Mouse (Mus musculus) intestine, embryonic 14.5 days (tissue): ENCODE measurements around the gene Ulk3. TPM values are rescaled to one million over a fixed set of nuclear protein-coding genes. Genes with fewer than 3 reads are reported as not detected.

ENCODE experiments used
- ATAC-seq: fragments of 200-750 bp; cut with Nextera tagmentation; replicated peaks from 2 replicates; pipeline ENCODE4 v1.8.0; 2017; ENCODE audit warnings: low read depth, moderate number of reproducible peaks, moderate TSS enrichment, moderate library complexity; ENCODE audit not compliant: low FRiP score, low TSS enrichment
- DNase-seq: peaks from one replicate; pipeline ENCODE4 v3.0.0-alpha.2; 2018; ENCODE audit warnings: low spot score
- H3K27ac ChIP-seq: fragments of 300-500 bp; sonication (generic); 2 replicates; pipeline ENCODE4 v1.5.1; 2014; ENCODE audit warnings: low read depth, mild to moderate bottlenecking, control low read depth
- H3K27me3 ChIP-seq: fragments of 300-500 bp; sonication (generic); replicated peaks from 2 replicates; pipeline ENCODE4 v1.6.1; 2014; ENCODE audit warnings: low read length, control low read depth; ENCODE audit not compliant: control insufficient read depth, insufficient read depth
- H3K36me3 ChIP-seq: fragments of 300-500 bp; sonication (generic); 2 replicates; pipeline ENCODE4 v1.6.1; 2014; ENCODE audit warnings: low read length, control low read depth; ENCODE audit not compliant: control insufficient read depth, insufficient read depth
- H3K4me1 ChIP-seq: fragments of 300-500 bp; sonication (generic); replicated peaks from 2 replicates; pipeline ENCODE4 v1.6.1; 2014; ENCODE audit warnings: low read length, control low read depth, mixed read lengths; ENCODE audit not compliant: control insufficient read depth, insufficient read depth
- H3K4me2 ChIP-seq: fragments of 300-500 bp; sonication (generic); 2 replicates; pipeline ENCODE4 v1.6.1; 2014; ENCODE audit warnings: low read length
- H3K4me3 ChIP-seq: fragments of 300-500 bp; sonication (generic); 2 replicates; pipeline ENCODE4 v1.5.1; 2014; ENCODE audit warnings: low read depth, low read length, control low read depth, mixed read lengths
- H3K9ac ChIP-seq: fragments of 300-500 bp; sonication (generic); 2 replicates; pipeline ENCODE4 v1.6.1; 2014; ENCODE audit warnings: mild to moderate bottlenecking, low read length
- H3K9me3 ChIP-seq: fragments of 300-500 bp; sonication (generic); 2 replicates; pipeline ENCODE4 v1.6.1; 2016; ENCODE audit warnings: low read length, control low read depth; ENCODE audit not compliant: control insufficient read depth
- WGBS: fragments of 180-500 bp; shearing (Covaris S2); extraction: QIAGEN DNeasy Blood & Tissue Kit; methylation state at CpG from one replicate; pipeline ENCODE4 v1.1.7; 2014; 5-methylcytosine and 5-hydroxymethylcytosine counted together
- polyA plus RNA-seq: library from polyadenylated mRNA; unstranded; fragments of >200 nt; fragmentation: Nextera tagmentation; extraction: Ambion mirVana; gene quantifications from 2 replicates; pipeline ENCODE4 v1.2.1, GENCODE M21; 2014

Gene Ulk3
- polyA plus RNA-seq, 1 experiment from 2014 or later = 14.3 TPM

DNA sequence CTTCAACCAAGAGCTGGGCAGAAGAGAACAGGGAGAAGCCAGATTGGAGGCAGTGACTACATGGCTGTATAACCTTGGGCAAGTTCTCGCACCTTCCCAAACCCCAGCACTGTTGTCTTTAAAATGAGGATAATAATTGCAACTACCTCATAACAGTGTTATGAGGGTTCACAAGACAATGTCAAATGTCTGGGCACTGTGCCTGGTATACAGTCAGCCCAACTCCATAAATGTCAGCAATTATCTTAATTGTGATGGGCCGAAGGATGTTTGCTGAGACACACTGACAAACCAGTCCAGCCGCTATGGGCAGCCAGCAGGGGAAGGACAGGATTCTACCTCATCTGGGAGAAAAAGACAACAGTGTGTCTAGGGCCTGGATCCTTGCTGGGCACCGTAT is 25.5 kb downstream of the Ulk3 start:
- no peak overlapping the region for H3K27ac ChIP-seq
- H3K27me3 ChIP-seq = no peaks in the 10 kb centered on the region
- no peaks in the 10 kb centered on the region for H3K36me3 ChIP-seq
- H3K9me3 ChIP-seq = no peaks in the 10 kb centered on the region
- H3K4me1 ChIP-seq = no peaks in the 10 kb centered on the region
- H3K4me3 ChIP-seq = no peak overlapping the region
- no peak overlapping the region for H3K4me2 ChIP-seq
- whole genome bisulfite sequencing = 71% methylated on average over 4 of the region's 4 CpGs
- ATAC-seq (no peak), DNase-seq (no peak)
- H3K9ac ChIP-seq = no peak overlapping the region

DNA sequence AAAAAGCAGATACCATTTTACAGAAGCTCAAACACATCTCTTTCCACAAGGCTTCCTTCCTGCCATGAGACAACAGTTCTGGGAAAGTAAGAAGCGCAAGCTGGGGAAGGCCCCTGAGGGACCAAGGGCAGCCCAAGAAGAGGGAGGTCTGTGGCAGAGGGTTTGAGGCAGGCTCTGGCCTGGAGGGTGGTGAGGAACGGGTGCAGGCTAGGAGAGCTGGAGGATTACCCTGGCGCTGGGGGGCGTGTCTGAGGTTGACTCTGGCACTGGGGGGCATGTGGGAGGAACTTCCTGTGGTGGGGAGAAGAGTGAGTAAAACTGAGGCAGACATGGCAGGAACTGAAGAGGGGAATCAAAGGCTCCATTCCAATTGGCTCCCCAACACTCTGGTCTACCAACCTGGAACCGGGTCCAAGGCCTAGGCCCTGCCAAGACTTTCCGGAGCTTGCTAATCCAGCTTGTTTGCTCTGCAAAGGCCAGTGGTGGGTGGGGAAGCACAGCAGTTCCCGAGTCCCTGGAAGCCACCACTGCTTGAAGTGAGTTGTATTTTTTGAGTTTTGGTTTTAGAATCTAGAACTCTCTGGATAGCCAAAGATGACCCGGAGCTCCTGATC is 28.4 kb downstream of the Ulk3 start:
- Histone ChIP-seq H3K36me3 (no peaks in the 10 kb centered on the region), H3K9me3 (no peaks in the 10 kb centered on the region), H3K27me3 (no peaks in the 10 kb centered on the region), H3K4me3 (no peak overlapping the region), H3K27ac (no peak overlapping the region), H3K4me1 (no peaks in the 10 kb centered on the region), H3K9ac (no peak overlapping the region), H3K4me2 (no peak overlapping the region)
- DNase-seq = no peak
- WGBS = 70% methylated on average over 8 of the region's 8 CpGs
- ATAC-seq = no peak

DNA sequence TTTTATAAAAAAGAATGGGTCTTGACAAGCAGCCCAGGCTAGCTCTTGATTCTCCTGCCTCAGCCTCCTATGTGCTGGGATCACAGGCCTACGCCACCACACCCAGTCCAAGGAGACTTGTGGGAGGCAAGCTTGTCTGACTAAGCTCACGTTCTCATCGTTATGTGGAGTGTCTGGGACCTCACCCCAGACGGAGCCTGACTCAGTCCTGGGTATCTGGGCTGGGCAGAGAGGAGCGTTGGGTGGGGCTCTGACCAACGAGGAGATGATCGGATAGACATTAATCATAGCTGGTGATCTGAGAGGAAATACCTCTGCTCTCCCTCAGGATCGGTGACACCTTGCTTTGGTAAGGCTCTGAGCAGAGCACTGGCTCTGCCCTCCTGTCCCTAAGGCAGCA is 29.6 kb downstream of the Ulk3 start:
- WGBS = 70% methylated on average over 8 of the region's 8 CpGs
- H3K4me1 ChIP-seq = no peaks in the 10 kb centered on the region
- H3K27ac ChIP-seq = no peak overlapping the region
- H3K4me2 ChIP-seq = no peak overlapping the region
- no peaks in the 10 kb centered on the region for H3K27me3 ChIP-seq
- no peaks in the 10 kb centered on the region for H3K9me3 ChIP-seq
- H3K36me3 ChIP-seq = no peaks in the 10 kb centered on the region
- H3K9ac ChIP-seq = no peak overlapping the region
- DNase-seq (no peak), ATAC-seq (no peak)
- H3K4me3 ChIP-seq = no peak overlapping the region

DNA sequence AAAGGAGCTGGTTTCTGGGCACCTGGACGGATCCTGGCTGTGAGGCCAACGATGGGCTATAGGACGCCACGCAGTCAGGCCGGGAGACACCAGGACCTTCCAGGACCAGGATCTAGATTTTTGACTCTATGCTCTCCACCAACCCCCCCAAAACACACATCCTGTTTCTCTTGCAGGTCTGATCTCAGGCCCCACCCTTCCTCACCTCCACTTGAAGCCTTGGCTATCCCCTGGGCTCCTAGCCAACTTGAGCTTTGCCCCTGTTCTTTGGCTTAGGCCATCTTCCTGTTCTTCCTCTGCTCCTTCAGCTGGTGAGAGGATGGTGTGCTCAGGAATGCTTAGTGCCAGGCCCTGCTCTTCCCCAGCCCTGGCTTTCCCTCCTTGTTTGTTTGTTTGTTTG is 31.4 kb downstream of the Ulk3 start, which contains the start of gene Lman1l:
Gene Lman1l (minus strand): TSS at position 101 of the 400 bp plus-strand sequence.
- H3K4me3 ChIP-seq = no peak within 1 kb of the TSS
- H3K27ac ChIP-seq = no peak within 1 kb of the TSS
- H3K4me1 ChIP-seq = no peaks in the 10 kb centered on the region
- no peak for ATAC-seq
- H3K36me3 ChIP-seq = peaks cover 12% of the 10 kb centered on the region
- no peak within 1 kb of the TSS for H3K9ac ChIP-seq
- H3K27me3 ChIP-seq = no peaks in the 10 kb centered on the region
- WGBS = 95% methylated on average over 5 of the region's 5 CpGs
- no peak for DNase-seq
- H3K9me3 ChIP-seq = no peaks in the 10 kb centered on the region
- no peak within 1 kb of the TSS for H3K4me2 ChIP-seq

- peaks cover 47% of the 10 kb centered on the region for H3K36me3 ChIP-seq
- no peak overlapping the region for H3K4me3 ChIP-seq
- no peak overlapping the region for H3K4me2 ChIP-seq
- DNase-seq (no peak), ATAC-seq (no peak)
- no peaks in the 10 kb centered on the region for H3K27me3 ChIP-seq
- H3K4me1 ChIP-seq = no peaks in the 10 kb centered on the region
- H3K9me3 ChIP-seq = no peaks in the 10 kb centered on the region
- WGBS = 78% methylated on average over 7 of the region's 7 CpGs
- H3K27ac ChIP-seq = no peak overlapping the region
- H3K9ac ChIP-seq = no peak overlapping the region
Measured at GRCm38 (mm10) chr9:57624295-57624694, 35.0 kb downstream of the Ulk3 start.

DNA sequence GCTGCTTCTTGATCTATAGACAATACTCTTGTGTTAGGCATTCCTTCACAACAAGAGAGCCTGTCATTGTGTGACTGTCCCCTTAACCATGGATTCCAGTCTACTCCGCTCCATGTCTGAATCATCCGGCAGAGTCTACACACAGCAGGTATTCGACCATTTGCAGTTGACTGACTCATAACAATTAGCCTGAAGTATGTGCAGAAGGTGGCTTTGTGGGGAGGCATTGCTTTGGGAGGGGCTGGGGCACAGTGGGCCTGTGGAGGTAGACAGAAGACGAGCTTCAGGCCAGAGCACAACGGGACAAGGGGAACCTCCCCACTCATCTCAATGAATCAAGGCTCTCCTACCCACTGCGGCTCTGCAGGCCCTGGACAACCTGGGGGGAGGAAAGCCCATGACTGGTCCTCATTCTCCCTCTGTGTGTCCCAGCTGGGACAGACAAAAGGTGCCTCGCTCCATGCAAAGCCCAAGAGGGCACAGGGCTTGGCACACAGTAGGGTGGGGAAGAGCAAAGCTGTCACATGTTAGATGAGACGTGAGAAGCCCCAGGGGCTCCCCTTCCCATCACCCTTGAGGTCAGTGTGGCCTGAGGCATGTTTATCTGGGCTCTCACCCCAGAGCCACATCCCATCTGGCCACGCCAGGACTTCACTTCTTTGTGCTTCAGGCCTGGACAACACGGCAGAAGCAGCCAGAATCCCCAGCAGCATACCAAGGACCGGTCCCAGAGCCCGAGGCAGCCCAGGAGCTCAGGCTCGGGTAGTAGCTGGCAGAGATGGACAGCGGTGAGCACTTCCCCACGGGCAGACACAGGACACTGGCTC is 36.6 kb downstream of the Ulk3 start:
- Histone ChIP-seq H3K4me3 (no peak overlapping the region), H3K4me2 (no peak overlapping the region), H3K36me3 (peaks cover 62% of the 10 kb centered on the region), H3K27me3 (no peaks in the 10 kb centered on the region), H3K9ac (no peak overlapping the region), H3K9me3 (no peaks in the 10 kb centered on the region), H3K4me1 (no peaks in the 10 kb centered on the region), H3K27ac (no peak overlapping the region)
- ATAC-seq = no peak
- DNase-seq = no peak
- WGBS = 86% methylated on average over 15 of the region's 15 CpGs

DNA sequence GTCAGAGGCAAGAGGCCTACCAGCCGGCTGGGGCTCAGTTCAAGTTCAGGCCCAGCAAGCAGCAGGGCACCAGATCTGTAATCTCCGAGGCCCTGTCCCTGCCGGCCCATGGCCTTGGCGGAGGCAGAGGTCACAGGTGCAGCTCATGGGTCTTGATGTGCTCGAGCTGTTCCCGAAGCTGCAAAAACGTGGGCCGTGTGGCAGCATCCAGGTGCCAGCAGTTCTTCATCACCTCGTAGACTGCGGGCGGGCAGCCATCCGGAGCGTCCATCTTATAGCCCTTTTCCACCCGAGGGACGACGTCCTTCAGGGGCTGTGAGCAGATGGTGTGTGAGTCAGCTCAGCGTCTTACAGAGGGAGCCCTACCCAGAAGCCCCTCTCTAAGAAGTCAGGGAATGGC is 37.9 kb downstream of the Ulk3 start:
- Histone ChIP-seq H3K4me1 (no peaks in the 10 kb centered on the region), H3K4me2 (no peak overlapping the region), H3K9ac (no peak overlapping the region), H3K9me3 (no peaks in the 10 kb centered on the region), H3K27ac (no peak overlapping the region), H3K27me3 (no peaks in the 10 kb centered on the region), H3K4me3 (no peak overlapping the region), H3K36me3 (peaks cover 72% of the 10 kb centered on the region)
- no peak for DNase-seq
- WGBS = 91% methylated on average over 17 of the region's 17 CpGs
- no peak for ATAC-seq

DNA sequence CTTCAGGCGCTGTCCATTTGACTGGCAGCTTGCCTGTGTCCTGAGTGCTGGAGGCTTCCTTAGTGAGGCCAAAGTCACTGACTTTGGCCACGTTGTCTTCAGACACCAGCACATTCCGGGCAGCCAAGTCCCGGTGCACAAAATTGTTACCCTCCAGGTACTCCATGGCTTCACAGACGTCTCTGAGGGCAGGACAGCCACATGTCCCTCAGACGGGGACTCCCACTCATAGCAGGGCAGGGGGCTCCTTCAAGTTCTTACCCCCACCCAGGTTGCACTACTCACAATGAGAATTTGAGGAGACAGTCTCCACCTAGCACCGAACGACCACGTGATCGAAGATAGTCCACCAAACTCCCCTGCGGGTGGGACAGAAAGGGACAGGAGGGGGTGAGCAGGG is 38.6 kb downstream of the Ulk3 start:
- H3K36me3 ChIP-seq = peaks cover 72% of the 10 kb centered on the region
- H3K9me3 ChIP-seq = no peaks in the 10 kb centered on the region
- WGBS = 90% methylated on average over 11 of the region's 11 CpGs
- no peak overlapping the region for H3K27ac ChIP-seq
- no peaks in the 10 kb centered on the region for H3K27me3 ChIP-seq
- DNase-seq (no peak), ATAC-seq (no peak)
- no peak overlapping the region for H3K4me3 ChIP-seq
- H3K4me2 ChIP-seq = no peak overlapping the region
- no peak overlapping the region for H3K9ac ChIP-seq
- no peaks in the 10 kb centered on the region for H3K4me1 ChIP-seq

- no peak overlapping the region for H3K4me2 ChIP-seq
- no peak for ATAC-seq
- no peak overlapping the region for H3K9ac ChIP-seq
- no peaks in the 10 kb centered on the region for H3K9me3 ChIP-seq
- no peaks in the 10 kb centered on the region; the same call in 1 of the 2 replicates for H3K4me1 ChIP-seq
- no peak overlapping the region for H3K4me3 ChIP-seq
- no peaks in the 10 kb centered on the region for H3K27me3 ChIP-seq
- peaks cover 77% of the 10 kb centered on the region for H3K36me3 ChIP-seq
- 91% methylated on average over 12 of the region's 12 CpGs for WGBS
- DNase-seq = no peak
- no peak overlapping the region for H3K27ac ChIP-seq
Measured at GRCm38 (mm10) chr9:57628717-57629116, 39.5 kb downstream of the Ulk3 start.
